Mouse (Mus musculus): ENCODE measurements around the gene Zbtb38.
"Not testable (repeated sequence)": the region's sequence is repeated elsewhere in the genome, so short reads cannot be mapped to it uniquely, and the experiment has no call there.

Zbtb38 gene

DNA sequence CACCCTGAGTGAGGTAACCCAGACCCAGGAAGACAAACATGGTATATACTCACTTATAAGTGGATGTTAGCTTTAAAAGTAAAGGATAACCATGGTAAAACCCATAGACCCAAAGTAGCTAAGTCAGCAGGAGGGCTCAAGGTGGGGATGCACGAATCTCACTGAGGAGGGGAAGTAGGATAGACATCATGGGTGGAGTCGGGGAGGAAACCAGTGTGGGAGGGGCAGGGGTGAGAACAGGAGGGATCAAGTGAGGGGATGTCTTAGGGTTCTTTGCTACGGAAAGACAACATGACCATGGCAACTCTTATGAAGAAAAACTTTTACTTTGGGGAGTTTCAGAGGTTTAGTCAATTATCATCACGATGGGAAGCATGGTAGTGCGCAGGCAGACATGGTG lies 74.0 kb downstream of the Zbtb38 start:
- DNase-seq = no peak

DNA sequence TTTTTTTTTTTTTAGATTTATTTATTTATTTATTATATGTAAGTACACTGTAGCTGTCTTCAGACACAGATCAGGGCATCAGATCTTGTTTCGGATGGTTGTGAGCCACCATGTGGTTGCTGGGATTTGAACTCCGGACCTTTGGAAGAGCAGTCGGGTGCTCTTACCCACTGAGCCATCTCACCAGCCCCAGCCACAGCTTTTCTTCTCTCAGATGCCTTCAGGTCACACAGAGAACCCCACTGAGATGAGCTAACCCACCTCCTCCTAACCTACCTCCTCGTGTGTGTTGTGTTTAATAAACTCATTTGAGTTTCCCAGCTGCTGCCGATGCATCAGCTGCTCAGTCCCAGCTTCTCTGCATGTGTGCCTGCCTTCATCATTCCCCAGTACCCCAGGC lies 74.9 kb downstream of the Zbtb38 start:
- DNase-seq = not testable (repeated sequence)

DNA sequence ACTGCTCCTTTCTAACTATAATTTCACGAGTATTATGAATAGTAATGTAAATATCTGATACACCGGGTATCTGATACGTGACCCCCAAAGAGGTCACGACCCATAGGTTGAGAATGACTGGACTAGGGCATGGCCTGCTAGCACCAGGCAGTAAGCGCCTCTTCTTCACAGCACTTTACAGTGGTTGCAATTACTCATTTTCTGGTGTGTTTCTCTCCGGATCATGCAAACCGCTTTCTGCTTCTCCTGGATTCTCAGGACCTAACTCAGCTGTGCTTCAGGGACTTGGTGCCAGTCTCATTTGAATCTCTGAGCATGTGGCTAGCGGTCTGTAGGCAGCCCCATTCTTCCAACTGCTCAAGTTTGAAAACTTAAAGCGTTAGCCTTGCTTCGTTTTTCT lies 76.0 kb downstream of the Zbtb38 start:
- no peak for DNase-seq

DNA sequence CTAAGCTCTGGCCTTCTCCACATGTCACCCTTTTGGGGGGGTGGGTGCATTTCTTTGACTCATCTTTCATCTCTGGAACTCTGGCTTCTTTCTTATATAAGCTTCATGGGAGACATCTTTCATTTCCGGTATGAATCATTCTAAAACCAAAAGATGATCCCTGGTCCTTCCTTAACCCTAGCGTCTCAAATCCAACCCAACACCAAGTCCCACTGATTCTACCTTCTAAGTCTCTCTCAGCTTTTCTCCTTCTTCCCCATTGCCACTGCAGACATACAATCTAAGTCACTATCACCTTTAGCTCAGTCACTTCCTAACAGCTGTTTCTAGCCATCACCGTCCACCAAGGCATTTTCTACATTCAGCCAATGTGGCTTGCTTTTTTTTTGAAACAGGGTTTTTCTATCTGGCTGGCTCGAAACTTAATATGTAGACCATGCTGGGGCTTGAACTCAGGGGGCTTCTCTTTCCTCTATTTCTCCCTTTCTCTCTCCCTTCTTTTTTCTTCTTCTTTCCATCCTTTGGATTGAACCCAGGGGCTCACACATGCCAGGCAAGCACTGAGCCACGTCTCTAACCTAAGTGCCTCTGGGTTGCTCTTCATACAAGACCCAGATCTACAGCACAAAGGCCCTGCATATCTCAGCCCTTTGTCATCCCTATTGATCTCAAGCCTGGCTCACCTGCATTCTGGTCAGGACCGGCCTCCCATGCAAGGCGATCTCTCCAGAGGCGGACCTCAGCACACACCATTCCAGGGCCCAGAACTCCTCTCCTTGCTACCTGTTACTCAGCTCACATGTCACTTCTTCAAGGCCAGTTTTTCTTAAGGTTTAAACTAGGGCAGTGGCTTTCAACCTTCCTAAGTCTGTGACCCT lies 76.6 kb downstream of the Zbtb38 start:
- no peak for DNase-seq

DNA sequence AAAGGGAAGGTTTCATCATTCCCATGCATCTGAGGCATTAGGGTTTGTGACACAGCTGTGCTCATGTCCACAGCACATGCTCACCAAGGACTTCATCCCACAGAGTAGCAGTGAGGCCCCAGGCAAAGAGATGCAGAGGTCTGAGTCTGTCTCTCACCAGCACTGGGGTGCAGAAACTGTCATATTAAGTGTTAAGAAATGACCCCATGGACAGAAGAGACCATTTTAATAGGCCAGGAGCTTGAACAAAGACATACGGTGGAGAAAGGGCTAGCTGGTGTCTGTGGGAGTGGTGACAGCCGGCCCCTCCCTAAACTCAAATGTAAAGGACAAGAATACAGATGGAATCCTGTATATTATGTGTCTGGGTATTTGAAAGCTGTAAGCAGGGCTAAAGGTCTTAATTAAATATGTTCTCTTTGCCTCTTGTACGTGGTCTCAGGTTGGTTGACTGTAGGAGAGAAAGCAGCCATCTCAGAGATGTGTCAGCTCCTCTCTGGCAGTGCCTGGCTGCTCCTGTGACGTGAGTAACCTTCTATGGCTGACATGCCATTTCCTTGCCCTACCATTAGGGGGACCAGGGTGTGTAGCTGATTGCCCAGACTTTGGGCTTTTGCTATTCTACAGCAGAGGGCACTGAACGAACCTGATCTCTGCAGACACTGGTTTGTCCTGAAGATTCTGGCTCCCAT lies 77.4 kb downstream of the Zbtb38 start:
- peak; percentile 49 to 67 for DNase-seq

DNA sequence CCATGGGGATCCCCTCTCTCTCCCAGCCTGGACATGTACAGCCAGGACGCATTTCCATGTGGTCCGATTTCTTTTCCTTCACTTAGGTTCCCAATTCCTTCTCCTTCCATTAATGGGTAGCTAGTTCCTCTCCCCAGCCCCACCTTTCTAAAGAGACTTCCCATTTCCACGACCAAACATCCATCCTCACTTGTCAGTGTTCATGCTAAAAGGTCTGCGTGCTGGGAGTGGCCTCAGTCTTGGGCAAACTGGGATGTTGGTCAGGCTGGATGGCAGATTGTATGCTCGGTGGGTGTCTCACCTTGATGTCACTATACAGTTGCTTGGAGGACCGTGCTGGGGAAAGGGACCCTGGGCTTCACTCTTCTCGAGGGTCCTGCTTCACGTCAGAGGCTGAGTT lies 78.3 kb downstream of the Zbtb38 start:
- DNase-seq = no peak

DNA sequence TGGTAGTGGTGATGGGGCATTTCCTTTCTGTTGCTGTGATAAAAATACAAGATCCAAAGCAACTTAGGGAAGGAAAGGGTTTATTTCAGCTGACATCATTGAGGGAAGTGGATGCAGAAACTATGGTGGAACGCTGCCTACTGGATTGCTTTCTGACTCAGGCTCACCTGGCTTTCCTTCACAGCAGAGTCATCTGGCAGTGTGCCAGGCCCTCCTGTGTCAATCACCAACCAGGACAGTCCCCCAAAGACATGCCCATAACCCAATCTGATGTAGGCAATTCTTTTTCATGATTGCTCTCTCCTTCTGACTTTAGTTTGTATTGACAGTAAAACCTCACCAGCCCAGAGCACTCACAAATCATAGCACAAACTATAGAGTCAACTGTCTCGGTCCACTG lies 80.2 kb downstream of the Zbtb38 start:
- no peak for DNase-seq

DNA sequence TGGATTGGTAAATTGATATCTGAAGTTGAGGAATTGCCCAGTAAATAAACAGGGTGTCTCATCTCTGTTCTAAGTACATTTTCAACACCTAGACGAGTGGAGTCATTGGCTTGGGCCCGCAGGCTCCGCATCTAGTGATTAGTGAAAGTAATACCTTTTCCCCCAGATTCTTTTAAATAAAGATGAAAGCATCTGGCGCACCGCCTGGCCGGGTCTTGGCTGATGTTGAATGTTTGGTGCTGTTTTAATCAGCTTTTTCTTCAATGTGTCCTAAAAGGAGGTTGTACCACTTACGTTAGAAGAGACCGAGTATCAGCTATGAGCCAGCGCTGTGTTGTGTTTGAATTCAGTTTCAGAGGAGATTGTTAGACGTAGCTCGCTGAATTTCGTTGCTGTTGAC lies 81.4 kb downstream of the Zbtb38 start:
- DNase-seq = no peak

DNA sequence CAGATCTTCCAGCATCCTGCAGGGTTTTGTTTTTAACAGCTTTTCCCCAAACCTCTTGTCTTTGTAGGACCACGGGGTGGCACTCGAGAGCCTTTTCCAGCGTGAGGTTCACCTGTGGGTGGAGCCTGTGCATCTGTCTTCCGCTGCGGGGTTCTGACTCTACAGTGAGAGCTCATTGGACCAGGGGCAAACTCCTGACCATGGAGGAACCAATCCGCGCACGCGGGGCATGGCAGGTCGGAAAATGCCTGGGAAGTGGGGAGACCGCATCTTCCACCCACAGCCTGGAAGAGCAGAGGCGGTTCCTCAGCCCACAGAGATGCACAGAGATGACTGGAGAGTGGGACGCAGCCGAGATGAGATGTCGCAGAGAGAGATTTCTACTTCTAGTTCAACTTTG lies 82.8 kb downstream of the Zbtb38 start:
- peak; percentile 95 for DNase-seq

DNA sequence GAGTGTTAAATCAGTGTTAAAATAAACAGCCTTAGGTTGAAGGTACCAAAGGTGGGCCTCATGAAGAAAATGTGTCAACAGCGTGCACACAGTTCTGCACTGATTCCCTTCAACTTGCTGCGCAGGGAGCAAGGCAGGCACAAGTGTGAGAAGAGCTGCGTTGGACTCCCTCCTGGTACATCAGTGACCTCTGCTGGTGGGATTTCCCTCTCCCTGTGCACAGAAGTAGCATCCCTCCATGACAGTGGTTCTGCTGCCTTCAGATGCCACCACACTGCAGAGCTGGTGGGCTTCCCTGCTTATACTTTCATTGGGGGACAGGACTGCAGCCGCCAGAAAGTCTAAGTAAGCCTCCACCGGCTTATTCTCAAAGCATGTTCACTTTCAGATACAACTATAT lies 84.0 kb downstream of the Zbtb38 start:
- DNase-seq = peak; percentile 70 to 72

DNA sequence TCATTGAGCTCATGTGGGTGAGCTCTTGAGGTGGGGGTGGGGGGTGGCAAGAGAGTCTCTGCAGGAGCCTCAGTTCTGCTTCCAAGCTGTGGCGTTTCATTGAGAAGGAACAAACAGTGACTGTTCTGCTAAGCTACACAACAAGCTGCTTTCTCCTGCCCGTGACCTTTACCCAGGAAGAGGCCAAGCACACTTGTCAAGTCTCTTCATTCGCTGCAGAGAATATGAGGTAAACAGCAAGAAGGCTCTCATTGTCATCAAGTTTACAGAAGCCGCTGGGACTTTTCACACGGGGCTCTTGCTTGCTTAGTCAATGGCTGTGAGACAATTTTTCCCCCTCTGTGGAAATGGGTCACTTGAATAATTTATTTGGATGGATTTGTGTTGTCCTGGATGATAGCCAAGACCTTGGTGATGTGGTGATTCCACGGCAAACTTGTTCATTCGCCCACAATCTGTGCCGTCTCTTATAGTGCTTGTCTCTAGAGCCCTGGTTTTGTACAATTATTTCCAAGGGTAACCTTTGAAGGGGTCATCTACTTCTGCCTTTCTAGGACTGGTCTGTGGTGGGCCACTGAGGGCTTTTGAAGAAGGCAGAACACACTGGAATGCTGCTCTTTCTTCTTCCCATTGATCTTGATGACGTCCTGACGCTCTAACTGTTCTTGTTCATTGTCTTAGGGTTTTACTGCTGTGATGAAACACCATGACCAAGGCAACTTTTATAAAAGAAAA lies 92.0 kb downstream of the Zbtb38 start:
- DNase-seq = no peak

DNA sequence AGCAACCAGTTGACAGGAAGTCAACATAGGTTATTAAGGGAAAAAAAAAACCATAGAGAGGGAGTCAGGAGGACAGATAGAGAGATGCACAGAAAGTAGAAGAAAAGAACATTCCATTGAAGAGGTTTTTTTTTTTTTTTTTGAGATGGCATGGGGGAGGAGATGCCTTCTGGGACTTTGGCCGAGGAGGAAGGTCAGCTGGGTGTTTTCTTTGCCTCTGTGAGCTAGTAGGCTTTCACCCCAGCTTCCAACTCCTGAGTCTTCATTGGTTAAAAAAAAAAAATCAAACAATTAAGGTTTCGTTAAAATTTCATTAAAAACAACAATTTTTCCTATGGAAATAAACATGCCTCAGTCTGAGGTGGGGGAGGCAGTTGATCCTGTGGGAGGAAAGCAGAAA lies 92.8 kb downstream of the Zbtb38 start:
- DNase-seq = no peak

DNA sequence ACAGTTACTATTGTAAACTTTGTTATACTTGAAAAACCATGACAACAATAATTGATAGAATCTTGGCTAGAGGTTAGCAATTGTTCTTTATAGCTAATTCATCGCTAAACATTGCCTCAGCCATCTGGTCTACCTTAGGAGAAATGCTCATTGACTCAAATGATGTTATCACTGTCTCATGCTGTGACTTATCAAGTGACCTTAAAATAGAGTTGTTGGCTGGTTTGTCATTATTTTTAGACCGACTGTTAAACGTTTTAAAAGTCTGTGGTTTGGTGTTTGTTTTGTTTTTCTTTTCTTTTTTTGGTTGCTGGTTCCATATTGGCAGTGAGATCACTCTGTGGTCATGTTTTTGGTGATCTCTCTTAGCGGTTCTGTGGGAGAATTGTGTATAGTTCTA lies 99.1 kb downstream of the Zbtb38 start:
- DNase-seq = no peak

DNA sequence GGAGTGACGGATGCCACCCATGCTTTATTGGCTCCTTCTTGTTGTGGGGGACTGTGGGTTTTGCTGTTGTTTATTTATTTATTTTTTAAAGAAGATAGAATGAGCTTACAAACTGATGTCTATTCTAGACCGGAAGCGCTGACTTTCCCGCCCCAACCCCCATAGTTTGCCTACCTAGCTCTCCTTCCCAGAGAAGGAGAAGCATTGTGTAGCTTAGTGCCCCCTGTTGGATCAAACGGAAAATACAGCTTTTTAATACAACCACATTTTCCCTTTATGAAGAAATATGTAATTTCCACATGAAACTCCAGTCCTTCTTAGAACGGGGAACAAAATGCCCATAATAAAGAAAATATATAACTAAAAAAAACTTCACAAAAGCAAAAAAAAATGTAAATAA lies 99.9 kb downstream of the Zbtb38 start:
- DNase-seq = peak in 1 of 2 experiments; percentile 39

DNA sequence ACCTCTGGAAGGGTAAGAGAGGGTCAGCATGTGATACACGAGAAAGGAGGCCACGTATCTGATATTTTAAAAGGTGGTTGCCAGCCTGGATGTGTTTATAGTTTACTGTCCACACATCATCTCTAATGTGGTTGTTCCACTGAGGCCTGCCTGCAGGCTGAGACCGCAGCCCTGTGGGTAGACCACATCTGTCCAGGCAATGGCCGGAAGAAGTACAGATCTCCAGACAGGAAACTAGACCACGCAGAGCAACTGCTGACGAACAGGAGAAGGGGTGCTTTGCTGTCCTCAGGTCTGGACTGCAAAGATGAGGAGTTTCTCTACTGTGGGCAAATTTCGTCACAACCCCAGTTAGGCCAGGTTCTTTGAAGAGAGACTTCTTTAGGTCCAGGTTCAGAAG lies 101.8 kb downstream of the Zbtb38 start:
- no peak for DNase-seq

DNA sequence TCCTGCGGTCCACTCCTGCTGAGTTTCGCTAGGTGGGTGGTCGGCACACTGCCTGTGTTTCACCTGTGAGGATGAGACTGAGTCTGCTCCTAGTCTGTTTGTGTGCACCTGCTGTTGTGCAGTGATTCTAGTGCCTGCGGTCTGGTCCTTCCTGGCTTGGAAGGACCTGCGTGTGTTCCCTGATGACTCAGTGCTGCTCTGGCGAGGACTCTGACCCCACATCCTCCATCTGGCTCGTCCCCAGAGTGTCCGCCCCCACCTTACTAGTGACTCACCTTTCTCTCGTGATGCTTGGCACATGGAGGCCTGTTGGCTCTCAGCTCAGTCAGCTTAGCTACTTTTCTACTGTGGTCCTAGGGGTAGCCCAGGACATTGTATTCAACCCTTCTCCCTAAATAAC lies 102.7 kb downstream of the Zbtb38 start:
- peak in 1 of 2 experiments; percentile 16 for DNase-seq

DNA sequence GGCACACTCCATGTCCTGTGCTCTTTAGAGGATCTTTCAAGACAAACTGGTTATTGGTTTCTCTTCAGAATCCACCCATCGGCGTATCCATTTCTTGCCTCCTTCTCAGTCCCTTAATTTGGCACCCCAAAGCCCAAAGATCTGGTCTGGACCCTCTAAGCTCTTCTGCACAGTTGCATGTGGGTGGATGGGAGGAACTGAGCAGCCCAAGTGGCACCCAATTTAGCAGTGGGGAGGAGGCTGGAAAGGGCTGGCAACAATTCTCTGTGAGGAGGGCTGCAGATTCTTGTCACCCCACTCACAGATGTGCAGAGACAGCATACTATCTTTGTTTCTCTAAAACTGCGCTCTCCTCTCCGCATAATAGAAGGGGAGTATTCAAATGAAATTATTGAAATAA lies 103.3 kb downstream of the Zbtb38 start:
- DNase-seq = no peak

DNA sequence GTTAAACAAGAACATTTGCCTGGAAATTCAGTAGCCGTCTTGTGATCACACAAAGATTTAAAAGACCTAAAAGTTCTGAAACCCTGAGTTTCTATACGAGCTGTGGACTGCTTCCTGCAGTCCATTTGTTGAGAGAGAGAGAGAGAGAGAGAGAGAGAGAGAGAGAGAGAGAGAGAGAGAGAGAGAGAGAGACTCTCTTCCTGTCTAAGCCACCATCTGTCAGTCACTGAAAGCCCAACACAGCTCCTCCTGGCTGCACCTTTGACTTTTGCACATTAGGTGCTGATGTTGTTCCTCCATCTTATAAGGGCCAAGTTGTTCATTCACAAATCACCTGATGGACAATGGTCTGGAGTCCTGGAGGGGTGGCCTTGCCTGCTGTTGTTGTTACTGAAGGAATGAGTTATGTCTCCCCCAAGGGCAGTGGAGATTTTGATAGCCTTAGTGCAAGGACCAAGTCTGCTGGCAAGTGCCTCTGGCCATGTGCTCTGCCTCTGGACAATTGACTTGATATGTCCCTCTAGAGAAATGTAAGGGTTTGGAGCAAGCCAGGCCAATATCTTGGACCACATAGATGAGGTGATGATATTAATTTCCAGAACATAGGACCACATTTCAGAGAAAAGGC lies 105.8 kb downstream of the Zbtb38 start:
- DNase-seq = no peak

DNA sequence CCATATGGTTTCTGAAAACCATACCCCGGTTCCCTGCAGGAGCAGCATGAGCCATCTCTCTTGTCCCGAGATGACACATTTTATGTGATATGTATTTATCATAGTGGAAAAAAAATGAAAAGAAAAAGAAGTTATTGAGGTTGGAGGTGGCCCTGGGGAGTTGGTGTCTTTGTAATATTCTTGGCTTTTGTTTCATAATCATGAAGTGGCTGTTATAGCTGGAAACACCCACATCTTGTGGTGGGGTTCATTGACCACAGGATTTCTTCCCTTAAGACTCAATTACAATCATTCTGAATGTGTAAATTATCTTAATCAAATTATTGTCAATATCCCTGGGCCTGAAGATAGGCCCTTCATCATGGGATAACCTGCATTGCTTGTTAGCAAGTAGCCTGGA lies 107.8 kb downstream of the Zbtb38 start:
- DNase-seq = no peak

DNA sequence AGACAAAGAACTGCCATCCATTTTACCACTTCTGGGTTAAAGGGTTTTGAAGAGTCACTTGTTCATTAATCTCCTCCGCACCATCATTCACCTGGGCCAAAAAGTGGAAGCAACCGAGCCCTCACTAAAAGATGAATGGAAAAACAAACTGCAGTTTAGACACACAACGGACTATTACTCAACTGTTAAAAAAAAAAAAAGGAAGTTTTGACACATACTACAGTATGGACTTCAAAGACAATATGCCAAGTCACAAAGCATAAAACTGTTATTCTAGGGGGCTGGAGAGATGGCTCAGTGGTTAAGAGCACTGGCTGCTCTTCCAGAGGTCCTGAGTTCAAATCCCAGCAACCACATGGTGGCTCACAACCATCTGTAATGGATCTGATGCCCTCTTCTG lies 108.6 kb downstream of the Zbtb38 start:
- DNase-seq = not testable (repeated sequence)

DNA sequence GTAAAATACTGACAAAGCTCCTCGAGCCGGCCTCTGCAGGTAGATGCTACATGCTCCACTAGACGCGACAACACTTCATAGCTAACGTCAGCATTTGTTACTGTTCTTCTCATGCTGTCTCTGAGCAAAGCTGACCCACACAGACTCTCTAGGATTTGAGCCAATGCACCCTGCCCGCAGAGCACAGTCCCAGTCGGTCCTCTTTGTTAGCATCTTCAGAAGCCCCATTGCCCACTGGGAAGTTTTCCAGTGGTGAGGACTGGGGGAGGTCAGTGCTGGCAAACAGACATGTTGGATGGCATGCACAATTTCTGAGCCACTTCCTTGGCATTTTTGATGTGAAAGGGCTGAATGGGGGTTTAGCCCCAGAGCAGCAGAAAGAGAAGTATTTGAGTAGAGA lies 113.2 kb downstream of the Zbtb38 start:
- no peak for DNase-seq

DNA sequence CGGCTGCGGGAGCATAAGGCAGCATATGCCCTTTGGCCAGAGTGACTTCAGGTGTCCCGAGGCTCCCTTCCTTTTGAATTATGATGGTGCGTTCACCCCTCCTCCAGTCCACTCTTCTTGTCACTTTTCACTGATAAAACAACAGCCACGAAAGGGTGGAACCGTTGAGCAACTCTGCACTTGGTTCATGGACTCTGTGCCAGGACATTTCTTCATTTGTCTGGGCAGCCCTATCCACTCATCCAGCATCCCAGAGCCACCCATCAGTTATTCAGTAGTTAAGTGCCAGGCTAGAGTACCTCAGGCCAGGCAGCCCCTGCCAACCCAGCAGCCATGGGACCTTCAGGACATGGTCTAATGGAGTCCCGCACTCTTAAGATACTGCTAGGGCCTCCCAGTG lies 114.1 kb downstream of the Zbtb38 start:
- no peak for DNase-seq

DNA sequence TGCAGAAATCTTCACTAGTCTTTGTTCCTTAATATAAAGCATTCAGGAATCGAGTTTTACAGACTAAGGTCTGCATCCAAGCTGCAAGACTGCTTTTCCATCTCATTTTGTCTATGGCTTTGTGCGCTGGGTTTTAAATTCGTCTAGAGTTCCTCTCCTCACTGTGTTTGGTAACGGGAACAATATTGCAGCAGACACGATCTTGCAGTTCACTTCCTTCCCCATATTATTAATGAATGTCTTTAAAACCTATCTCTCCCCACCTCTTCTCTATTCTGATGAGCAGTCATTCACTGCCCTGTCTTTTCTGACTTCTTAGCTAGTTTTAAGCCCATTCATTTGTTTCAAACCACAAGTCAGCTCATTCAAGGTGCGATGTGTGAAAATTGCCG lies 115.5 kb downstream of the Zbtb38 start:
- DNase-seq = no peak
